Mouse (Mus musculus): ENCODE data around the gene Anxa6. TPM values are rescaled to one million over a fixed set of nuclear protein-coding genes. Genes with fewer than 3 reads are reported as not detected.

Gene Anxa6
- polyA plus RNA-seq, 1 experiment from 2014 or later: 266 TPM

DNA sequence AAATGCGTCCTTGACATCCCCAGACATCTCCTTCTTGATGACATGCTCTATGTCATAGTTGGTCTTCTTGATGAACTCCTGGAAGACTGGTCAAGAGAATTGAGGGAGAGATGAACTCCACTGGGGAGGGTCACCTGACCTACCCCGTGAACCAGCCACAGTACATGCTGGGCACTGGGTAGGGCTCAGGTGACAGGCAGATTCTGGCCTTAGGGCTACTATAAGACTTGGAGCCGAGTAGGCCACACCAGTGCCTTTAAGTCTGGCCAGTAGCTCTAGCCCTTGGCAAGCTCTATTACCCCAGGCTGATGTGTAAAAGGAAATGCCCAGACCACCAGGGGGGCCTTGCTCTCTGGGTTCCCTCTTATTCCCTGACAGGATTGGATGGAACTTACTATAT, 48.2 kb downstream of the Anxa6 start:
- Histone ChIP-seq H3K4me2 (replicated peaks; ENCODE audit: low read depth, low read length) (no peak overlapping the region), H3K36me3 (ENCODE audit: insufficient read depth, low read length) (peaks cover 32% of the 10 kb centered on the region), H3K27me3 (ENCODE audit: insufficient read depth, low read length) (no peaks in the 10 kb centered on the region), H3K9me3 (ENCODE audit: low read length) (no peaks in the 10 kb centered on the region), H3K4me3 (ENCODE audit: low read length) (no peak overlapping the region), H3K4me1 (ENCODE audit: insufficient read depth, low read length) (no peaks in the 10 kb centered on the region), H3K9ac (replicated peaks; ENCODE audit: low read length) (no peak overlapping the region), H3K27ac (ENCODE audit: low read length) (no peak overlapping the region)
- 63% methylated on average over 3 of the region's 3 CpGs for WGBS
- no peak for ATAC-seq (ENCODE audit: low FRiP score, low TSS enrichment)

DNA sequence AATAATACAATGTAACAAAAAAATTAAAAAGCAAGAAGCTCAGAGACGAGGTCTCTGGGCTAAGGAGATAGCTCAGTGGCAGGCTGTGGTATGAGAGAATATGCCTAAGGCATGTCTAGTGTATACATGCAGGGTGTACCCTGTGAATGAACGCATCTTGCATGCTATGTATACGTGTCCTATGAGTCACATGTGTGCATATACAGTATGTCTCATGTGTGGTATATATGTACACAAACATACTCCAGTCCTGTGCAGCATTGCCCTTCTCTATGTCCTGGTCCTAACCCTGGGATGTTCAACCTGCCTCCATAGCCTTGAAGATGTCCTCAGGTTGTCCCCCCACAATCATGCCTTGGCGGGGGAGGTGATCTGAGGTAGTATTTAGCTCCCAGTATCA, 48.7 kb downstream of the Anxa6 start:
- Histone ChIP-seq H3K4me2 (replicated peaks; ENCODE audit: low read depth, low read length) (no peak overlapping the region), H3K4me3 (ENCODE audit: low read length) (no peak overlapping the region), H3K9me3 (ENCODE audit: low read length) (no peaks in the 10 kb centered on the region), H3K36me3 (ENCODE audit: insufficient read depth, low read length) (peaks cover 32% of the 10 kb centered on the region), H3K27me3 (ENCODE audit: insufficient read depth, low read length) (no peaks in the 10 kb centered on the region), H3K4me1 (ENCODE audit: insufficient read depth, low read length) (no peaks in the 10 kb centered on the region), H3K9ac (replicated peaks; ENCODE audit: low read length) (no peak overlapping the region), H3K27ac (ENCODE audit: low read length) (no peak overlapping the region)
- ATAC-seq (ENCODE audit: low FRiP score, low TSS enrichment): peak; percentile 39; the same call in 1 of the 2 replicates
- WGBS: 59% methylated on average over 4 of the region's 4 CpGs

DNA sequence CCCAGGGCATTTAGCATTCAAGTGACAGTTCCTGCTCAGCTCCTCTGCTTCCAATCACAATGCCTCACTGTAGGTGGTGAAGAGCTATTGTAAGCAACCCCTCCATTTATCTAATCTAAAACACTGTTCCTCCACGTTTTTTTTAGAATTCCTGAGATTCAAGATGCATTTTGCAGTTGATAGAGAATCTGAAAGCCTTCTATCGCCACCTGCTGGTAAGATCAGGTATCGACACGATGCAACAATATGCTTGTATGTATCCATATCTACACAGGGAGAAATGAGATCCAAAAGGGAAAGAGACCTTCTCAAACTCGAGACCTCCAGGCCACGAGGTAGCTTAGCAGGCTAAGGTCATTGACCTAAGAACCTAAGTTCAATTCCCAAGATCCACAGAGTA, 49.2 kb downstream of the Anxa6 start:
- WGBS: under 1% methylated on average over 6 of the region's 6 CpGs
- Histone ChIP-seq H3K9ac (replicated peaks; ENCODE audit: low read length) (no peak overlapping the region), H3K4me3 (ENCODE audit: low read length) (no peak overlapping the region), H3K4me1 (ENCODE audit: insufficient read depth, low read length) (no peaks in the 10 kb centered on the region), H3K27ac (ENCODE audit: low read length) (no peak overlapping the region), H3K36me3 (ENCODE audit: insufficient read depth, low read length) (peaks cover 35% of the 10 kb centered on the region), H3K9me3 (ENCODE audit: low read length) (no peaks in the 10 kb centered on the region), H3K4me2 (replicated peaks; ENCODE audit: low read depth, low read length) (no peak overlapping the region), H3K27me3 (ENCODE audit: insufficient read depth, low read length) (no peaks in the 10 kb centered on the region)
- ATAC-seq (ENCODE audit: low FRiP score, low TSS enrichment): no peak

DNA sequence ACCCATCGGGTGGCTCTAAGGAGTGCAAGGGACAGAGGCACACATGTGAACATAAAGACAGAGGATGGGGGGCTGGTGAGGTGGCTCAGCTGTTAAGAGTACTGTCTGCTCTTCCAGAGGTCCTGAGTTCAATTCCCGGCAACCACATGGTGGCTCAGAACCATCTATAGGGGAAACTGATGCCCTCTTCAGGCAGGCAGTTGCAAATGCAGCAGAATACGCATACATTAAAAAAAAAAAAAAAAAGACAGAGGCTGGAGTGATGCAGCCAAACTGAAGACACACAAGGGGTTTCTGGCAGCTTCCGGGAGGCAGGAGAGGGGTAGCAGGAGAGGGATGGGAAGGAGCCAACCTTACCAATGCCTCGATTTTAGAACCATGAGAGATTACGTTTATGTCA, 50.7 kb downstream of the Anxa6 start:
- ATAC-seq (ENCODE audit: low FRiP score, low TSS enrichment): no peak
- H3K27ac ChIP-seq (ENCODE audit: low read length): no peak overlapping the region
- H3K27me3 ChIP-seq (ENCODE audit: insufficient read depth, low read length): no peaks in the 10 kb centered on the region
- 95% methylated on average over 6 of the region's 6 CpGs for WGBS
- H3K36me3 ChIP-seq (ENCODE audit: insufficient read depth, low read length): peaks cover 33% of the 10 kb centered on the region
- no peak overlapping the region for H3K9ac ChIP-seq (replicated peaks; ENCODE audit: low read length)
- H3K4me1 ChIP-seq (ENCODE audit: insufficient read depth, low read length): no peaks in the 10 kb centered on the region
- H3K4me3 ChIP-seq (ENCODE audit: low read length): no peak overlapping the region
- H3K4me2 ChIP-seq (replicated peaks; ENCODE audit: low read depth, low read length): no peak overlapping the region
- no peaks in the 10 kb centered on the region for H3K9me3 ChIP-seq (ENCODE audit: low read length)

DNA sequence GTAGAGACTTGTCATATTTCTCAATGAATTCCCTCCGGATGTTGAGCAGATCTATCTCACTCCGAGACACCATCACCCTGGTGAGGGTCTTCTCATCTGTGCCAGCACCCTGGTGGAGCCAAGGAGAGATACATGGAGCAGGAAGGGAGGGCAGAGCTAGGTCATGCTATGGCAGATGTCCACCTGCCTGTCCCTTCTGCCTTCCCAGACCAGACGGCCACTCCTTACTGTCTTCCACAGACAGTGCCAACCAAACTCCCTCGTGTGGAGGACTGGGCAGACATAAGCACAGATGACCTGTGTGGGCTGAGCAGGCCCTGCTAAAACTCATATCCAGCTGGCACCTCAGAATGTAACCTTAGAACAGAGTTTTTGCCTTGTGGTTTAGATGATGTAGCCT, 51.6 kb downstream of the Anxa6 start:
- Histone ChIP-seq H3K9ac (replicated peaks; ENCODE audit: low read length) (no peak overlapping the region), H3K4me2 (replicated peaks; ENCODE audit: low read depth, low read length) (no peak overlapping the region), H3K4me3 (ENCODE audit: low read length) (no peak overlapping the region), H3K9me3 (ENCODE audit: low read length) (no peaks in the 10 kb centered on the region), H3K36me3 (ENCODE audit: insufficient read depth, low read length) (peaks cover 33% of the 10 kb centered on the region), H3K27ac (ENCODE audit: low read length) (no peak overlapping the region), H3K4me1 (ENCODE audit: insufficient read depth, low read length) (no peaks in the 10 kb centered on the region), H3K27me3 (ENCODE audit: insufficient read depth, low read length) (no peaks in the 10 kb centered on the region)
- 89% methylated on average over 4 of the region's 4 CpGs for WGBS
- no peak for ATAC-seq (ENCODE audit: low FRiP score, low TSS enrichment)

DNA sequence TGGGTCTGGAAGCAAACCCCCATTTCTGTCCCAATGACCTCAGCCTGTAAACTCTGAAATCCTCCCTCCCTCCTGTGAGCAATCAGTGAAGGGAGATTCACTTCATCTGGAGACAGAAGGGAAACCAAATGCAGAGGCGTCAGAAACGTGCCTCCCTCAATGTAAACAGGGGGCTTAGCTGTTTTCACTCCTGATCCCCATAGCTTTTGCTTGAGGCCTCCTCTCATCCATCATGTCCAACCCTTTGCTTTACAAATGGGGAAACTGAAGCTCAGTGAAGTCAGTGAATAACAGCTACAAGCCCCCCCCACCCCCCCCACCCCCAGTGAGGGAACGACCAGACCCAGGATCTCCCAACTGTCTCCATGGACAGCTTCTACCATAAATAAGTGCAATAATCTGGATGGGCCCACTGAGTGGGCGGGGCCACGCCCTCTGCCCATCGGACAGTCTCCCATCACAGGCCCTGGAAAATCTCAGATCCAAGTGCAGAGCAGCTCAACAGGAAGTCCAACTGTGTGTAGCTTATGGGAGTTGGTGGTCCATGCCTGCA, 55.8 kb downstream of the Anxa6 start:
- no peak for ATAC-seq (ENCODE audit: low FRiP score, low TSS enrichment)
- H3K27ac ChIP-seq (ENCODE audit: low read length): no peak overlapping the region
- no peak overlapping the region for H3K9ac ChIP-seq (replicated peaks; ENCODE audit: low read length)
- H3K4me3 ChIP-seq (ENCODE audit: low read length): no peak overlapping the region
- no peak overlapping the region for H3K4me2 ChIP-seq (replicated peaks; ENCODE audit: low read depth, low read length)
- no peaks in the 10 kb centered on the region for H3K9me3 ChIP-seq (ENCODE audit: low read length)
- H3K36me3 ChIP-seq (ENCODE audit: insufficient read depth, low read length): peaks cover 23% of the 10 kb centered on the region
- 31% methylated on average over 6 of the region's 6 CpGs for WGBS
- H3K27me3 ChIP-seq (ENCODE audit: insufficient read depth, low read length): no peaks in the 10 kb centered on the region
- peaks cover 9% of the 10 kb centered on the region for H3K4me1 ChIP-seq (ENCODE audit: insufficient read depth, low read length)

DNA sequence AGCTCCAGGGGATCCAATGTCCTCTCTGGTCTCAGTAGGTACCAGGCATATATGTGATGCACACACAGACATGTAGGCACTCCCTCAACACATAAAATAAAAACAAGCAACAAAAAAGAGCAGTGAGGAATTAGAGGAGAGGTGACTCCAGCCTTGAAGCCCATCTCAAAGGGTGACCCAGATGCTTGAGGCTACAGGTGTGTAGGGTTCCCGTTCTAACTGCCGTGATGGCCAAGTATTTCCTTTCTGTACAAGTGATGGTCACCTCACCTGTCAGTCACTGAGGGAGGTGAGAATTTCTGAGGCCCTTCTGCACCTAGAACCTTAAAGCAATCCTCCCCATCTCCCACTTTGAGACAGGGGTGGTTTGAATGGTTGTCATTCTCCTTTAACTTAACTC, 56.9 kb downstream of the Anxa6 start:
- no peak overlapping the region for H3K4me3 ChIP-seq (ENCODE audit: low read length)
- no peaks in the 10 kb centered on the region for H3K9me3 ChIP-seq (ENCODE audit: low read length)
- no peaks in the 10 kb centered on the region for H3K27me3 ChIP-seq (ENCODE audit: insufficient read depth, low read length)
- peaks cover 12% of the 10 kb centered on the region for H3K36me3 ChIP-seq (ENCODE audit: insufficient read depth, low read length)
- no peak overlapping the region for H3K4me2 ChIP-seq (replicated peaks; ENCODE audit: low read depth, low read length)
- H3K4me1 ChIP-seq (ENCODE audit: insufficient read depth, low read length): peaks cover 9% of the 10 kb centered on the region
- ATAC-seq (ENCODE audit: low FRiP score, low TSS enrichment): no peak
- H3K27ac ChIP-seq (ENCODE audit: low read length): no peak overlapping the region
- H3K9ac ChIP-seq (replicated peaks; ENCODE audit: low read length): no peak overlapping the region
- WGBS: 90% methylated on average over 2 of the region's 2 CpGs

DNA sequence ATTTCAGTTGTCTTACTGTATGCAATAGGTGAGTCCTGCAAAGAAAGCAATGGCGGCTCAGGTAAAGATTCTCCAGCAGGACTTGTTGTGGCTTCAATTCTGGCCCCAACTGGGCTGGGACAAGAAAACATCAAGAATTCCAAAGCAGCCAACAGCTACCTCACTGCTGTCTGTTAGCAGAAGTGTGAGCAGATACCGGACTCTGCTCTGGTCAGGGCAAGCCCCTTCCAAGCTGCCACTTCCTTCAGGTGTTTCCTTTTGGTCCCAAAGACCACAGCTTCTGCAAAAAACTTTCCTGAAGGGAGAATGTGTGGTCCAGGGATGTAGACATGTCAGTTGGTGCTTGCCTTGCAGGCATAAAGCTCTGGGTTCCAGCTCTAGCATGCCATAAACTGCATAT, 57.5 kb downstream of the Anxa6 start:
- no peaks in the 10 kb centered on the region for H3K9me3 ChIP-seq (ENCODE audit: low read length)
- peaks cover 9% of the 10 kb centered on the region for H3K4me1 ChIP-seq (ENCODE audit: insufficient read depth, low read length)
- H3K4me2 ChIP-seq (replicated peaks; ENCODE audit: low read depth, low read length): no peak overlapping the region
- WGBS: 81% methylated on average over 2 of the region's 2 CpGs
- no peaks in the 10 kb centered on the region for H3K27me3 ChIP-seq (ENCODE audit: insufficient read depth, low read length)
- H3K36me3 ChIP-seq (ENCODE audit: insufficient read depth, low read length): peaks cover 10% of the 10 kb centered on the region; the same call in 1 of the 2 replicates
- H3K4me3 ChIP-seq (ENCODE audit: low read length): no peak overlapping the region
- no peak overlapping the region for H3K27ac ChIP-seq (ENCODE audit: low read length)
- no peak for ATAC-seq (ENCODE audit: low FRiP score, low TSS enrichment)
- no peak overlapping the region for H3K9ac ChIP-seq (replicated peaks; ENCODE audit: low read length)

DNA sequence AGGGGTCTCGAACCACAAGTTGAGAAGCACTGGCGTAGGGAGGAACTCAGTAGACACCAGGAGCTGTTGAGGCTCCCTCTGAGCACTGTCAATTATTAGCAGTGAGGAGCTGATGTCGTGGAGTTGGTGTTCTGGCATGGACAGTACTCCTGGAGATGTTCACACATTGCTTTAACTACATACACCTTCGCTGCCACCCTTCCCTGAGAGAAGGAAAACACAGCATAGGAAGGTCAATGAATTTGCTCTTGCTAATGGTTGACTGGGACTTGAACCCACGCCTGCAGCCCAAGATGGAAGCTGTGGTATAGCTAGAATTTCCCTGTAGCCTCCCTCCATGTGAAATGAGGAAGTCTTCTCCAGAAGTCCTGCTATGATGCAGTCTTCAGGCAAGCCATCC, 57.9 kb downstream of the Anxa6 start:
- Histone ChIP-seq H3K36me3 (ENCODE audit: insufficient read depth, low read length) (peaks cover 10% of the 10 kb centered on the region; the same call in 1 of the 2 replicates), H3K9me3 (ENCODE audit: low read length) (no peaks in the 10 kb centered on the region), H3K27me3 (ENCODE audit: insufficient read depth, low read length) (no peaks in the 10 kb centered on the region), H3K27ac (ENCODE audit: low read length) (no peak overlapping the region), H3K4me1 (ENCODE audit: insufficient read depth, low read length) (peaks cover 9% of the 10 kb centered on the region), H3K4me3 (ENCODE audit: low read length) (no peak overlapping the region), H3K4me2 (replicated peaks; ENCODE audit: low read depth, low read length) (no peak overlapping the region), H3K9ac (replicated peaks; ENCODE audit: low read length) (no peak overlapping the region)
- no peak for ATAC-seq (ENCODE audit: low FRiP score, low TSS enrichment)
- WGBS: 86% methylated on average over 5 of the region's 5 CpGs

DNA sequence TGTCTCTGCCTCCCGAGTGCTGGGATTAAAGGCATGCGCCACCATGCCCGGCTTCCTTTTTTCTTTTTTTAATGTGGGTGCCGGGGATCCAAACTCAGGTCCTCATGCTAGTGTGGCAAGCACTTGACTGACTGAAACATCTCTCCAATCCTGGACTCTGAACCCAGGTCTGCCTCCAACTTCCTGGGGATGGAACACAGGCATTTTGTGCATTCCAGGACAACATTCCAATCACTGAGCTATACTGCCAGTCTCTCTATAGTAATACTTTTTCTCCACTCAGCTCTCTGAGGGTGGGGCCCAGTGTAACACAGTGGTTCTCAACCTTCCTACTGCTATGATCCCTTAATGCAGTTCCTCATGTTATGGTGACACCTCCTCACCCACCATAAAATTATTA, 58.6 kb downstream of the Anxa6 start:
- no peak overlapping the region for H3K4me3 ChIP-seq (ENCODE audit: low read length)
- H3K36me3 ChIP-seq (ENCODE audit: insufficient read depth, low read length): peaks cover 10% of the 10 kb centered on the region; the same call in 1 of the 2 replicates
- no peaks in the 10 kb centered on the region for H3K27me3 ChIP-seq (ENCODE audit: insufficient read depth, low read length)
- H3K27ac ChIP-seq (ENCODE audit: low read length): no peak overlapping the region
- no peaks in the 10 kb centered on the region for H3K9me3 ChIP-seq (ENCODE audit: low read length)
- H3K9ac ChIP-seq (replicated peaks; ENCODE audit: low read length): no peak overlapping the region
- no peak for ATAC-seq (ENCODE audit: low FRiP score, low TSS enrichment)
- H3K4me1 ChIP-seq (ENCODE audit: insufficient read depth, low read length): peaks cover 9% of the 10 kb centered on the region
- no peak overlapping the region for H3K4me2 ChIP-seq (replicated peaks; ENCODE audit: low read depth, low read length)
- WGBS: 90% methylated on average over 4 of the region's 4 CpGs

Data from kidney, embryonic 16.5 days (tissue).